Mouse (Mus musculus) ES-E14 (cell line): ENCODE measurements around the gene Tnnc2.

Source experiments
- CHD2 ChIP-seq: IDR thresholded peaks from 2 replicates; pipeline ENCODE4 v1.6.1; 2014; ENCODE audit warnings: mild to moderate bottlenecking, low read depth, low read length, inconsistent platforms
- HCFC1 ChIP-seq: IDR thresholded peaks from 2 replicates; pipeline ENCODE4 v1.6.1; 2012; ENCODE audit warnings: low read length, inconsistent platforms, borderline replicate concordance; ENCODE audit not compliant: insufficient read depth
- MAFK ChIP-seq: IDR thresholded peaks from 2 replicates; pipeline ENCODE4 v1.6.1; 2014; ENCODE audit warnings: mild to moderate bottlenecking, low read depth, low read length, inconsistent platforms; ENCODE audit not compliant: insufficient read depth
- ZNF384 ChIP-seq: IDR thresholded peaks from 2 replicates; pipeline ENCODE4 v1.6.1; 2012; ENCODE audit warnings: low read depth, low read length, inconsistent platforms

GRCm38 (mm10) chr2:164825521-164825920 is 45.8 kb upstream of the Tnnc2 start:
- TF ChIP-seq MAFK (no peak), ZNF384 (no peak), CHD2 (no peak), HCFC1 (no peak)
